Mouse (Mus musculus): Measurements from ENCODE around the gene Pih1d2.
"Not testable (repeated sequence)": the region's sequence is repeated elsewhere in the genome, so short reads cannot be mapped to it uniquely, and the experiment has no call there.

Gene Pih1d2

GRCm38 (mm10) chr9:50617794-50618330 lies 741 bp downstream of the Pih1d2 start:
- no peak for DNase-seq (ENCODE audit: low read depth)

- not testable (repeated sequence) for DNase-seq (ENCODE audit: low read depth)
These were observed 13.8 kb downstream of the Pih1d2 start for GRCm38 (mm10) chr9:50630903-50631302.

- no peak for DNase-seq (ENCODE audit: low read depth)
These were observed 15.0 kb downstream of the Pih1d2 start for GRCm38 (mm10) chr9:50632016-50632688.

- DNase-seq (ENCODE audit: low read depth): peak; percentile 41
These were observed 15.9 kb downstream of the Pih1d2 start for GRCm38 (mm10) chr9:50633059-50633458.

GRCm38 (mm10) chr9:50634270-50634669 lies 17.1 kb downstream of the Pih1d2 start:
- DNase-seq (ENCODE audit: low read depth): no peak

GRCm38 (mm10) chr9:50646826-50647370 lies 29.8 kb downstream of the Pih1d2 start:
- no peak for DNase-seq (ENCODE audit: low read depth)

GRCm38 (mm10) chr9:50650503-50650902 lies 33.4 kb downstream of the Pih1d2 start:
- DNase-seq (ENCODE audit: low read depth): no peak

GRCm38 (mm10) chr9:50658391-50658790 lies 41.3 kb downstream of the Pih1d2 start:
- DNase-seq (ENCODE audit: low read depth): peak; percentile 12

GRCm38 (mm10) chr9:50658941-50659388 lies 41.8 kb downstream of the Pih1d2 start:
- no peak for DNase-seq (ENCODE audit: low read depth)

- peak; percentile 77 for DNase-seq (ENCODE audit: low read depth)
These were observed 42.5 kb downstream of the Pih1d2 start, which contains the start of gene Dlat for GRCm38 (mm10) chr9:50659392-50660217. Dlat (minus strand) TSS chr9:50659780.

GRCm38 (mm10) chr9:50660431-50660830 lies 43.3 kb downstream of the Pih1d2 start:
- DNase-seq (ENCODE audit: low read depth): peak; percentile 37

- DNase-seq (ENCODE audit: low read depth): no peak
These were observed 47.7 kb downstream of the Pih1d2 start for GRCm38 (mm10) chr9:50664826-50665225.

GRCm38 (mm10) chr9:50666442-50666841 lies 49.3 kb downstream of the Pih1d2 start:
- no peak for DNase-seq (ENCODE audit: low read depth)

GRCm38 (mm10) chr9:50667579-50668498 lies 50.7 kb downstream of the Pih1d2 start:
- no peak for DNase-seq (ENCODE audit: low read depth)

GRCm38 (mm10) chr9:50670690-50671089 lies 53.6 kb downstream of the Pih1d2 start:
- peak; percentile 71 for DNase-seq (ENCODE audit: low read depth)
